Mouse (Mus musculus) urinary bladder, postnatal 10 days (tissue): ENCODE measurements at regions not wholly inside any gene's neighbourhood (a gene's known extent, or its start where the extent isn't known, plus 50 kb on each side); places are given as distances from the start of the nearest gene placed in this dataset.

Experiments
- DNase-seq: peaks from one replicate; pipeline ENCODE4 v3.0.0; 2022; ENCODE audit warnings: low spot score

- DNase-seq = no peak
Measured at GRCm38 (mm10) chr15:64434502-64434901, 374.2 kb upstream of the Fam49b start.

GRCm38 (mm10) chr15:64434908-64435307, 374.6 kb upstream of the Fam49b start:
- no peak for DNase-seq

- DNase-seq = no peak
Measured at GRCm38 (mm10) chr15:64445076-64445475, 372.4 kb upstream of the Gm21798 start.

- no peak for DNase-seq
Measured at GRCm38 (mm10) chr15:64446411-64447072, 371.0 kb upstream of the Gm21798 start.

GRCm38 (mm10) chr15:64447239-64447952, 370.1 kb upstream of the Gm21798 start:
- DNase-seq = no peak

GRCm38 (mm10) chr15:64448581-64449140, 368.8 kb upstream of the Gm21798 start:
- no peak for DNase-seq

GRCm38 (mm10) chr15:64470743-64471142, 346.8 kb upstream of the Gm21798 start:
- DNase-seq = no peak

GRCm38 (mm10) chr15:64471597-64471996, 345.9 kb upstream of the Gm21798 start:
- DNase-seq = no peak

GRCm38 (mm10) chr15:64474236-64474635, 343.3 kb upstream of the Gm21798 start:
- DNase-seq = no peak

GRCm38 (mm10) chr15:64477131-64477530, 340.4 kb upstream of the Gm21798 start:
- DNase-seq = no peak

- DNase-seq = no peak
Measured at GRCm38 (mm10) chr15:64480625-64481024, 336.9 kb upstream of the Gm21798 start.

GRCm38 (mm10) chr15:64481226-64481625, 336.3 kb upstream of the Gm21798 start:
- DNase-seq = no peak

GRCm38 (mm10) chr15:64482960-64483359, 334.5 kb upstream of the Gm21798 start:
- DNase-seq = no peak

- DNase-seq = no peak
Measured at GRCm38 (mm10) chr15:64487801-64488200, 329.7 kb upstream of the Gm21798 start.

- DNase-seq = no peak
Measured at GRCm38 (mm10) chr15:64500783-64501182, 316.7 kb upstream of the Gm21798 start.

- no peak for DNase-seq
Measured at GRCm38 (mm10) chr15:64501479-64501878, 316.0 kb upstream of the Gm21798 start.

- DNase-seq = no peak
Measured at GRCm38 (mm10) chr15:64504751-64505150, 312.7 kb upstream of the Gm21798 start.

GRCm38 (mm10) chr15:64510649-64511048, 306.8 kb upstream of the Gm21798 start:
- DNase-seq = no peak

GRCm38 (mm10) chr15:64511176-64511575, 306.3 kb upstream of the Gm21798 start:
- DNase-seq = no peak

- no peak for DNase-seq
Measured at GRCm38 (mm10) chr15:64512615-64513014, 304.9 kb upstream of the Gm21798 start.

- no peak for DNase-seq
Measured at GRCm38 (mm10) chr15:64513501-64514097, 303.9 kb upstream of the Gm21798 start.

- DNase-seq = no peak
Measured at GRCm38 (mm10) chr15:64515179-64515578, 302.3 kb upstream of the Gm21798 start.

- DNase-seq = no peak
Measured at GRCm38 (mm10) chr15:64519207-64519628, 298.3 kb upstream of the Gm21798 start.
